Mouse (Mus musculus): ENCODE measurements at regions not wholly inside any gene's neighbourhood (a gene's known extent, or its start where the extent isn't known, plus 50 kb on each side); places are given as distances from the start of the nearest gene placed in this dataset.

DNA sequence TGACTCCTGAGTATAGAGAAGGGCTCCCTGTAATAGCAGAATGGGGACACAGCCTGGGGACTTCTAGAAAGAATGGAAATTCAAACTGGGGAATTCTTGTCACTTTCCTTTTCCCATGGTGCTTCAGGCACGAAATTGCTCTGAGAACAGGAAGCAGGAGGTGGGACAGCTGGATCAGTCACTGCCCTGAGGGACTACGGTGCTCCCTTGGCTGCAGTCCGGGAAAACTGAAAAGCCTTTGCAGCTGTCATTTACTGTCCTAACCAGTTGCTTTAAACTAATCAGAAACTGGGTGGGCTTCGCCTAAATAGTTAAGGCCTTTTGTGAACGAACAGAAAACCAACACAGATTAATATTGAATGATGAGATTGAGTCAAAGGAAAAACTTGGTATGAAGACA, 237.9 kb downstream of the Cbln4 start:
- in situ Hi-C loops (cut with MboI, MseI) = no loop called here

DNA sequence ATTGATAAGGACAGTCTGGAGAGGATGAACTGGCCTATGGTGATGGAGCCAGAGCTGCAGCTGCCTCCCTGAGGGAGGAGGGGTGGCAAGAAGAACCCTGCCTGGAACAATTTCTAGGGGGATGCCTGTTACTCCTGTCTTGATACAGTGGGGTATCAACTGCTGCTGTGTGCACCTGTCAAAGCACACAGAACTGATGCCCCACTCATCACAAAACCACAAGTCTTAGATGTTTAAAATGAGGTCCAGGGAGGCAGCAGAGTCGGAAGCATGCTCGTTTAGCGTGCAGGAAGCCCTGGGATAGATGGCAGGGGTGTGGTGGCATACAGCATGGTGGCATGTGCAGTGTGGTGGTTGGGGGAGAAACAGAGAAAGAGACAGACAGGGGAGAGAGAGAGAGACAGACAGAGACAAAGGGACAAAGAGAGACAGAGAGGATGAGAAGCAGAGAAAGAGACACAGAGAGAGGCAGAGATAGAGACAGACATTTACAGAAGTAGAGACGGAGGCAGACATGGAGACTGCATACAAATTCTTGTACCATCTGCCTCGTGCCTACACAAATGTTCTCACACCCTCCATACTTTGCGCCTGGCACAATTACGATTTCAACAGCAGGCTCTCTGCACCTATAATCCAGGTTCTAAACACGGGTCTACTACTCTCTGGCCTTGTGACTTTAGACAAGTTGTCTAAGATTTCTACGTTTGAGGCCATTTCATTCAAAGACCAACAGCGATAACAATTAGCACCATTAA, 242.6 kb downstream of the Cbln4 start:
- in situ Hi-C loops (cut with MboI, MseI) = no loop called here

DNA sequence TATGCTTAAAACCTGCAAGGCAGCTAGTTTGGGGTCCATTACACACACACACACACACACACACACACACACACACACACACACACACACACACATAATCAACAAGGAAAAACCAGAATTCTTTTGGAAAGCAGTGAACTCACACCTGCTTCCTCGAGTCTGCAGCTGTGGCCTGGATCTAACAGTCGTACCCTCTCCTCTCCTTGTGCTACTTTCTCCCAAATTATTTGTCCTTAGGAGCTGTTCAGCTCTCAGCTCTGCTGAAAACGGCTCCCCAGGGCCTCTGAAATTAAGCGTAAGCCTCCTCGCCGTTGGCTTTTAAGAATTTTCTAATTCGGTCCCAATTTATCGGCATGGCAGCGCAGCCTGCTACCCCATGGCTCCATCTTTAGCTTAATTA, 243.9 kb downstream of the Cbln4 start:
- in situ Hi-C loops (cut with MboI, MseI) = no loop called here

DNA sequence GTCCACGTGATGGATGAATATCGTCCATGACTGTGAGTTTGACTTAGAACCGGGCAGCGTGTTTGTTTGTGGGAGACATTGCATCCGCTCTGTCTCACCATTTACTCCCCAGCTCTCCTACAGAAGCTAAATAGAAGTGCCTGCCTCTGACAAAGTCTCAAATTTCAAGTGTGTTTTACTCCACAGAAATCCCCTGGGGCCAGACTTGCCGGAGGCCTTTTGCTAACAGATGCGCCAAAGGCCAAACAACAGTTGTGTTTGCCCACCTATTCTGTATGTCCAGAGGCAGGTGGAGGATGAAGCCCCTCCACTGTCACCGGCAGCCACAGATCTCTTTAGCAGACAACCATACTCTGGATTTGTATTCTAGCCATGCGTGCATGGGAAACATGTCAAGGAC, 252.6 kb downstream of the Cbln4 start:
- in situ Hi-C loops (cut with MboI, MseI) = no loop called here

DNA sequence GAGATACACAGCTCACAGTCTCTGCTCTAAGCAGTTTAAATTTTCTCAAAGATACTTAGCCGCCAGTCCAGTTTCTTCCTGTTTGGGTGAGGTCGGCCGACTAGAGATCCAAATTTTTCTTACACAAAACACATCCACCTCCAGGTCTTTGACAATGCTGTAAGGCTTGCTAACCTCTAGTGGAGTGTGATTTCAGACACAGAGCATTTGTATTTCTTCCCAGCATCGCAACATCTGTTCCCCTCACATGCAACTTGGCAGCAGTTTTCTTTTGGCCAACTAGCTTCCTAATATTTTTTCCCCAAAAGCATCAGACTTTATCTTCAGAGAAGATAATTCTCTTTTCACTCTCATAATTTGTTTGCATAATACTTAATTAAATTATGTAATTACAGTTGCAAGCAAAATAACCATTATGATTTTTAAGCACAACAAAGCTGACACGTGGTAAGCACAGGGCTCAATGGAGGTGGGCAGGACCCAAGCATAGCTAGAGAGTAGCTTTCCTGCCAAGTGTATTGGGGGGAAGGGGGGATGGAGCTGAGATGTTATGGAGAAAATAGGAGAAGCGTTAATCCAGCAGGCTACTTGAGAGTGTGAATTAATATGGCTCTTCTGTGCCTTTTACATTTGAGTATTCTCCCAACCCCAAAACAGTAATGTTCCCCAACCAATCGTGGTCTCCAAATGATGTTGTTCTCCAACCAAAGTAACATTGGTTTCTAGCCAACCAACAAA, 276.9 kb downstream of the Cbln4 start:
- in situ Hi-C loops (cut with MboI, MseI) = no loop called here

DNA sequence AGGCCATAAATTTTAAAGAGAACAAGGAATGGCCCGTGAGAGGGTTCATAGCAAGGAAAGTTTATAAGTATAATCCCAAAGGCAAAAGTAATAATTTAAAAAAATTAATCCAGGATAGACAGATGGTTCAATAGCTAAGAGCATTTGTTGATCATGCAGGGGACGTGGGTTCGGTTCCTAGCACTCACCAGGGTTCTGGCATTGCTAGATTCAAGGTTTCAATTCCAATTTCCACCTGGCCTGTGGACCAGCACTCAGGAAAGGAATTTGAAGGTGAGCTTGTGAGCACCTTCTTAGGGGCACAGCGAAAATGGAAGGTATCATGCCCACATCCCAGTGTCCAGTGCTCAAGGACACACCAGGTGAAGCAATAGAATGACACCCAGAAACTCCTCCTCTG, 278.2 kb downstream of the Cbln4 start:
- in situ Hi-C loops (cut with MboI, MseI) = no loop called here

DNA sequence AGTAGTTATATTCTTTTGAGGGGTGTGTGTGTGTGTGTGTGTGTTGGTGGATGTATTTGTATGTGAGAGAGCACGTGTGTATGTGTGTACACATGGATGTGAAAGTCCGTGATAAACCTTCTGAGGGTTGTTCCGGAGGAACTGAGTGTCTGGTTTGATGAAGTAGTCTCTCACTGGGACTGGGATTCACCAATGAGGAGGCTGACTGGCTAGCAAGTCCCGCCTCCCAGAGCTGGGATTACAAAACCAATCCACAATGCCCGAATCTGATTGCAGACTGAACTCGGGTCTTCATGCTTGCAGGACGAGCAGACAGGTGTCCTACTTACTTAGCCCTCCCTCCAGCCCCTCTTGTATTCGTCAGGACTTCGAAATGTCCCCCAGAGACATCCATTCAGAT, 289.8 kb downstream of the Cbln4 start:
- in situ Hi-C loops (cut with MboI, MseI) = no loop called here

DNA sequence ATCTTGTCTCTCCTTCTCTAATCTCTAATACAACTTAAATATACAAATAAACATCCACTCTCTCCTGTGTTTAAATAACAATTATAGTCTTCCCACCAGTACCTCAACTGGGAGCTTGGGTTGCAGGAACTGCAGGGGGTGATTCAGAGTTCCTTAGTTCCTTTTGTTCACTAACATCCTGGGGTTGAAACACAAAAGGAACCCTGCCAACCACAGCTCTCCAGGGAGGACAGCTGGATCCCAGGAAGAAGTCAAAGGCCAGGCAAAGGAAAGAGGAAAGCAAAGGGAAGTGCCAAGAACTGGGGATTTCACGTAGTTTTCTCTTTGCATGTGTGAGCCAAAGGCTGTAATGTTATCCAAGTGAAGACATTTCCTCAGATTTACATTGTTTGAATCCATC, 296.1 kb downstream of the Cbln4 start:
- in situ Hi-C loops (cut with MboI, MseI) = no loop called here

DNA sequence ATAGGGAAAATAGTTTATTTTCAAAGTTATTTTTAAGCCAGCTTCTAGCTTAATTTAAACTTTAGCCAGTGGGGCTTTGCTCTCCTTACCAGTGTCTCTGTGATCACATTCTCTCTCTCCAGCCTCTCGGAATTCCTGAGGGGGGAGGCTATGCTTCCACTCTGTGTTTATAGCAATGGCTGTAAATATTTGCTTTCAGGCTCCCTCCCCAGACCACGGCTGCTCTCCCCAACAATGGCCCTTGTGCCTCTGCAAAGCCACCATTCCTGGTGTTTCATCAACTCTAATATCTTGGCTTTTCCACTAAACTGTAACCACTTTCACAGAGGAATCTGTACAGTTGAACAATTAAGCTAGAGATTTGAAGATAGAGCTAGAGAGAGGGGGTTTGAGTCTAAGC, 300.2 kb downstream of the Cbln4 start:
- in situ Hi-C loops (cut with MboI, MseI) = no loop called here

DNA sequence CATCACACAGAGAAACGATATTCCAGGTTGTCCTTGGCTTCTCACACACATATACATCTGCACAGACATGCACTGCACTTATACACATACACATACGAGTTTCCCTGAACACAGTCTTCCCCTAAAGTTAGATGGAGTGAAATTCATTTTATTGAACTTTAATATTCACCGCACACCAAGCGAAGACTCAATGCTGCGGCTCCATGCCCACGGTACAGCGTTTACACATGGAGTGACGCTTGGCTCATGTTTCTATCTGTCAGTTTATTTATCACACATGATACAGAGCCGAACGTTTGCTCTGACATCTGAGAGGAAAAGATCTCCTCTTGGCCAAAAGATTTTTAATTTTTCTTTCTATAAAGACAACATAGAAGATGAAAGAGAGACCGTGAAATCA, 300.6 kb downstream of the Cbln4 start:
- in situ Hi-C loops (cut with MboI, MseI) = no loop called here

DNA sequence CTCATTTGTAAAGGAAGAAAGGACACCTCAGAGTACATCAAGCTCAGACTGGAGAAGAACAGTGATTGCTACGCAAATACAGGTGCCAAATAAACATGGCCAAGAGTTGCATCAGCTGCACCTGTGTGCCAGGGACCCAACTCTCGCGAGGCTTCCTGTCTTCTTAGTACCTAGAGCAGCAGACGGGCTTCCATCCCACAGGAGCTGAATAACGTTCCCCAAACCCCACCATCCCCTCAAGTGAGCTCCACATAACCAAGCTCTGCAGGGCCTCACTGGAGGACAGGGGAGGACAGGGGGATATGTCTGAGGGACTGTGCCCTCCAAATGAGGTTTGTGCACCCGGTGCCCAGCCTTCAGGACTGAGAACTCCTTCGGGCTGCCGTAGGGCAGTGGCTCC, 305.5 kb downstream of the Cbln4 start:
- in situ Hi-C loops (cut with MboI, MseI) = no loop called here

DNA sequence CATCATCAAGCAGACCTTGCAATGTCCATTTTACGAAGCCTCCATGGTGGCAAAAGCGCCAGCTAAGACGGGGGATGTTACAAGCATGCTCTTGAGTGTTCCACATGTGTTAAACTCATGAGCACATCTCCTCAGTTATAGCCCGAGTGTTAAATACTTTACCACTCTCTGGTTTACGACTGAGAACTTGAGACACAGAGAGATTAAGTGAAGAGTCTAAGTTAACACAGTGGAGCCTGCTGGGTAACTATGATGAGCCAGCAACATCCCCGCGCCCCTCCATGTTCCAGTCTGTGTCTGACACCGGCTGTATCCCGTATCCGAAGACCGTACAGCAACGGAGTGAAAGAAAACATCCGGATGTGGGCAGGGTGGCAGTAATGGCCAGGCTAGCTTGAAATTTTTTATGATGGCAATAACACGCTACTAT, 308.2 kb downstream of the Cbln4 start:
- in situ Hi-C loops (cut with MboI, MseI) = no loop called here

DNA sequence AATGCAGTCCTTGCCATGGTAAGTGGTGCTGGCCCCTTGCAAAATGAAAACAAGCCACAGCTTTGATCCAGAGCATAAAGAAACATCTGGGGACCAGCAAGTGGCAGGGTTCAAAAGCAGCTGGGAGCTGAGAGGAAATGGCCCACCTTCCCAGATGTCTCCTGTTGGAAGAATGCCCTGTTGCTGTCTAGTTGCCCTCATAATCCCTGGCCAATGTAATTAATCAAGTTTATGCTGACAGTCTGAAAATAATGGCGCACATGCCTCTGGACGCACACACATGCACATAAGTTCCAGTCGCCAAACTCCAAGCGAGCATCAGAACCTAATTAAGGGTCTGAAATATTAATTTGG, 308.7 kb downstream of the Cbln4 start:
- in situ Hi-C loops (cut with MboI, MseI) = no loop called here

DNA sequence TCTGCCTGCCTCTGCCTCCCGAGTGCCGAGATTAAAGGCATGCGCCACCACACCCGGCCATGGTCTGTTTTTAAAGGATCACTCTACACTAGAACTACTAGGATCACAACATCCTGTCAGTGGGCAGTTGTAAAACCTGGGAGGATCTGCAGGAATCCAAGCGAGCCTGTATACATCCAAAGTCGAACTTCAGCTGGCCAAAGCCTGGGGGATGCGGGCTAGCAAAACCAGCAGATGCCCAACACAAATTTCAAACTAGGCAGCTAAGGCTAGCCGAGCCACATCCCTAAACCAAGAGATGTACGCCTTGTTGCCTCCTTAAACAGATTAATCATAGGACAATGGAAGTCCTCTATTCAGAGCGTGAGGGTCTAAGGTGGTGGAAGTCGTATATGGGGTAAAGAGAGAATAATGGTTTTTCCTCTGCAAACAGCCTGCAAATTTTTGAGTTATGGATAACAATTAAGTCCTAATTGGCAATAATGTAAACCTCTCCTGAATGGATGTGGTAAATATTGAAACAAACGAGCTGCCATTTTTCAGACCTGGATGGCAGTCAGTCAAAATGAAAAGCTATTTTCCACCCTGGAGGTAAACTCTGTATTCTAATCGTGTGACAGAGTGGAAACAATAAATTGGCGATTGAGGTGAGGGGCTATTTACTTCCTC, 309.2 kb downstream of the Cbln4 start:
- in situ Hi-C loops (cut with MboI, MseI) = no loop called here

DNA sequence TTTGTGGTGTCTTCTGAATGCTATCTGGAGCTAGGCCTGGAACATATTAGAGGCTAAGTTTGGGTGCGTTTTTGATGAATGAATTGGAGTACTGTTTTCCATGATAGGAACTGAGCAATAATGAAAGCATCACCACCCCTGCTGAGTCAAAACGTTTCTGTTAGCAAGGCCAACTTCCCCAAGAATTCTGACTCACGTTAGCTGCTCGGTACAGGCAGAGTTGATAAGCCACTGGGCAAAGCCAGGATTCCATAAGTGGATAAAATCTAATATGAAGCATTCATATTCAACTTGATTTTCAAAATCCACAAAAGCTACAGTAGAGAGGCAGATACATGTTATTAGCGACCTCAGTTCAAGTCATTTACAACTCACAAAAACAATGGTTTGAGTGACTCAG, 324.0 kb downstream of the Cbln4 start:
- in situ Hi-C loops (cut with MboI, MseI) = loop anchor here in 1 of 2 experiments (10.0 kb wide), 2 partner anchors 1034 to 1456 kb away; no protein-coding TSS in a partner anchor

DNA sequence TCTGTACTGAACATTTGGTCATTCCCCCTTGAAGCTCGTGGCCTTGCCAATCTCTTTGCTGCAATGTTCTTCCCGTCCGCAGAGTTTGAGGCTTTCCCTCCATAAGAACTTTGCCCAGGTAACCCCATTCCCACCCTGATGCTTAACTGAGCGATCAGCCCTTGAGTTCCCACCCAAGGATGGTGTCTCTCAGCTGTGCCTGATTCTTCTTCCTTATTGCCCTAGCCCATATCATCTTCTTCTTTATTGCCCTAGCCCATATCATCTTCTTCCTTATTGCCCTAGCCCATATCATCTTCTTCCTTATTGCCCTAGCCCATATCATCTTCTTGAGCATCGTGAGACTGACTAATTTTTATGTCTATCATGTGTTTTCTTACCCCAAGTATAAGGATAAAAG, 324.4 kb downstream of the Cbln4 start:
- in situ Hi-C loops (cut with MboI, MseI) = loop anchor here in 1 of 2 experiments (10.0 kb wide), 2 partner anchors 1034 to 1456 kb away; no protein-coding TSS in a partner anchor

DNA sequence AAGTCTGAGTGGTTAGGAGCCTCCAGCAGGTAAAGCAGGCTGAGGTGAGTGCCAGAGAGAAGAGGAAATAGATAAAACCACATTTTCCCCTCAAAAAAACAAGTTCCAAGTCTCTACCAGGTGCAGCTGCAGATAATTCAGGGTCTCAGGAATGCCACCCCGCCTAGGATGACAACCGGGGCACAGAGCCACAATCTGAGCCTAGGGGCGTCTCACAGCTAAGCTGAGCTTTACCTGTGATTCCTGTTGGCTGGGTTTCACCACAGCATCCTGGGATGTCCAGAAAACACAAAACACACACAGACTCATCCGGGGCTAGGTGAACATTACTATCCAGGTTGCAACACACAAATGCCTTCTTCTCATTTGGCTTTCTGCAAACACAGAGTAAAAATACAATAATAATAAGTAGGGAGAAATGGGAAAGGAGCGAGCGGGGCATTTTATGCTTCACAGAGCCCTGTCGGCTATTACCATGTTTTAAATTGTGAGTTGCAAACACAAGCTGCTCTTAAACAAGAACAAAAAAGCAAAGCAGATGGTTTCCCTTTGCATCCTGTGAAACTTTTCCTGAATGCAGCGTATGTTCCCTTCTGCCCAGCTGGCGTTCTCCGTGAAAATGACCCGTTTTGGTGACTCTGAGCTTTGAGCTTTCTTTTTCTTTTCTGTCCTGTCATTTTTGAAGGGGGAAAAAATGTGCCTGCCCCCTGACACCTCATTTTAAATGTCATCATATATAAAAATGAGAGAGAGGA, 330.3 kb downstream of the Cbln4 start:
- in situ Hi-C loops (cut with MboI, MseI) = loop anchor here in 1 of 2 experiments (10.0 kb wide), 2 partner anchors 1028 to 1462 kb away; no protein-coding TSS in a partner anchor

DNA sequence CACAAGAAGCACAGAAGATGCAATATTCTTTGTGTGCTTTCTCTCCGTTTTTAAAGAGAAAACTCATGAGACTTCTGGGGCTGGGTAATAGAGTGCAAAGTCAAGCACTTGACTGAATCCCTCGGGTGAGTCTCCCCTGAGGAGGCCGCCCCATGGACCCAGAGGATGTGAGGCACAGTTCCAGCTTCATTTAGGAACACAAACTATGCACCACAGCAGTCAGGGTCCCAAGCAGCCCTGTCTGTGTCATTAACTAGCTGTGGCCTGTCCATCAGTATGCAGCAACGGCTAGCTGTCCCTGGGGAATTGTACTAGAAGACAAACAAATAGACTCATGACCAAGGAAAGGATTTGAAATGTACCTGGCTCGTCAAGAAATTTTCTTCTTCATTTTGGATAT, 349.7 kb downstream of the Cbln4 start:
- in situ Hi-C loops (cut with MboI, MseI) = no loop called here

DNA sequence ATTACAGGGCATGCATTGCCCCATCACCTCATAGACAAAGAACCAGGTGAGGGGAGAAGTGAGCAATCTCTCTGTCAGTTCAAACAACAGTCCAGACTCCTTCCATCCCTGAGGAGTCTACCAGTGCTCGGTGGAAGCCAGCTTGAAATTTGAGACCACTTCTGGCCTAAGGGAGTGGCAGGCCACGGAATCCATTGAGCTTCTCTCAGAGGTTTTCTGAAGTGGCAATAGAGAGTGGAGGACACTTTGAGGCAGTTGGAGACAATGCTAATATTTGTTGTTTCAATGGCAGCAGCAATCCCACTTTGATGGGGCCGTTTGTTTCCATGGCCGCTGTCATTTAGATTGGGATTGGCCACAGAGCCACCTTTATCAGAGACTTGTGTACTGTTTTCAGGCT, 352.5 kb downstream of the Cbln4 start:
- in situ Hi-C loops (cut with MboI, MseI) = no loop called here

DNA sequence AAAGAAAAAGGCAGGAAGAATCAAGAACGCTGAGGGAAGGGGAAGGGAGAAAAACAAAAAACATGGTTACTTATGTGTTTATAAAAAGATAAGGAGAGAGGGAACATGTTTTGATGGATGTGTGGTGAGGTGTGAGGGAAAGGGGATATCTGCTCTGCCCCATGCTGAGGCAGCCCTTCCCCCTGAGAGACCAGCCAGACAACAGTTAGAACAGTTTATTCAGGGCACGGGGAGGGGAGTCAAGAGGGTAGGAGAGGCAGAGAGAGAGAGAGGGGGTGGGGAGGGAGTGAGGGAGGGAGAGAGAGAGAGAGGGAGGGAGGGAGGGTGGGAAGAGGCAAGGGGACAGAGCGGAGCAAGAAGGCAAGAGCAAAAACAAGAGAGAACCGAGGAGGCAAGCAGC, 354.2 kb downstream of the Cbln4 start:
- in situ Hi-C loops (cut with MboI, MseI) = loop anchor here in 1 of 2 experiments (10.0 kb wide), 1 partner anchor 1714 kb away; no protein-coding TSS in a partner anchor

DNA sequence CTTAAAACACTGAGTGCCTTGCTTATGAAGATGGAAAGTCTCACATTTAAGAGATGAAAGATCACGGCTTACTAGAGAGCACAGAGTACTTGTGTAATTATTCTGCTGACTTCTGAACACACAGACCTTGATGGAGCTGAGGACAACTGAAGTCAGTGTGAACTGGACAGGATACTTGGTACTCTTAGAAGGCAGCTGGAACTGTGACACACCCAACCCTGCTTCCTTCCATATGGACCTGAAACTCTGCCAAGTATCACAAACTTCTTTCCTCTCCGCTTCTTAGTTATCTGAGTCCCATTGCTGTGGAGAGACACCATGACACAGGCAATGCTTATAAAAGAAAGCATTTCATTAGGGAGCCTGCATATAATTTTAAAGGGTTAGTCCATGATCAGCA, 365.3 kb downstream of the Cbln4 start:
- in situ Hi-C loops (cut with MboI, MseI) = no loop called here

DNA sequence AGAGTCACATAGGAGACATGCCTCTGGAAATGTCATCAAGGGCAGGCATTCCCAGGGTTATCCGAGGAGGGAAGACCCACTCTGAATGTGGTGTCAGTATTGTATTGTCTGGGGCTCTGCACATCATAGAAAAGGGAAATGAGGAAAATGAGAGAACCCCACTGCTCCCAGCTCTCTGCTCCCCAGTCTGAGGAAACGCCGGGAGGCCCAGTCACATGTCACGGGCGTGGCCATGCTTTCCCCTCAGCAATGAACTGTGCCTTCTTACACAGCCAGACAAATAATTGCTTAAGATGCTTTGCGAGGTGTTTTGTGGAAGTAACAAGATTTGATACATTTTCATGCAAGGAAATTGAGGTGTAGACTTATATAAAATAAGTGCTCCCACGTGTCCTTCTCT, 366.1 kb downstream of the Cbln4 start:
- in situ Hi-C loops (cut with MboI, MseI) = no loop called here

All from T-helper 17 cell (primary cell).